Mouse (Mus musculus) E14TG2a.4 (cell line): ENCODE data around the gene Spata45.

ENCODE experiments used
- CTCF ChIP-seq: conservative IDR thresholded peaks from 2 replicates; pipeline ENCODE4 v1.5.1; 2014; ENCODE audit warnings: low read length
- NANOG ChIP-seq: IDR thresholded peaks from 2 replicates; pipeline ENCODE4 v1.6.1; 2014; ENCODE audit warnings: borderline replicate concordance, low read length, mixed read lengths
- POU5F1 ChIP-seq: IDR thresholded peaks from 2 replicates; pipeline ENCODE4 v1.6.1; 2014; ENCODE audit warnings: low read length, borderline replicate concordance

DNA sequence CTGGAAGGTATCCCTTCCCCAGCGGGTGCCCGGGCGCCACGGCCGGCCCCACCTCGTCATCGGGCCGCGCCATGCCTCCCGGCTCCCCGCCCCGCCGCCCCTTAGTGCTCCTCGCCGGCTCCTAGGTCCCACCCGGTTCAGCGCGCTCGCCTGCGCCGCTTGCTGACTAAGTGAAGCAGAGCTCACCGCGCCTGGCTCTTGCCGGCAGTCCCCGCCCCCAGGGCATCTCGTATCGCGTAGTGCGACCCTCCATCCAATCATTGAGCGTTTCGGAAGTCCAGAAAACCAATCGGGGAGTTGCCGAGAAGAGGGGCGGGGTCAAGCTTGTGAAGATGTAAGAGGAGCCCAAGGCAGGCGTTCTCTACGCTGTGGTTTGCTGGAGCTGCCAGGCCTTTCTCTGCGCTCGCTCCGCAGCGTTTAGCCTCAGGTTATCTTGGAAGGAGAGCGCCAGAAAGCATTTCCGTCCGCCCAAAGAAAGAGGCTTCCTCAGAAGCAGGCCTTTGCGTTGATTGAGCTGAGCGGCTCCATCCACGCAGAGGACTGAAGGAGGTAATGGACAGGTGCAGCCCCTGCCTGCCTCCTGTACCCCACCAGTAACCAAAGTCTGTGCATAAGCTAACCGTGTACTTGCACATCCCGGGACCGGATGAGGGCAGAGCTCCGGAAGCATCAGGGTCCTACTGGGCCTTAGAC lies 10.3 kb upstream of the Spata45 start, which contains the start of gene Flvcr1:
- TF ChIP-seq CTCF (no peak), POU5F1 (no peak), NANOG (no peak)
